Mouse (Mus musculus) CH12.LX (cell line): Measurements from ENCODE around the gene Acsm3. TPM values are rescaled to one million over a fixed set of nuclear protein-coding genes. Genes with fewer than 3 reads are reported as not detected.

ENCODE experiments used
- DNase-seq: peaks from one replicate; pipeline ENCODE4 v3.0.0-alpha.2; 2013; ENCODE audit errors: extremely low read depth
- H3K27ac ChIP-seq: 2 replicates; pipeline ENCODE4 v1.5.1; 2012; ENCODE audit warnings: low read depth, mild to moderate bottlenecking, control low read depth, moderate library complexity; ENCODE audit not compliant: insufficient read depth
- H3K27me3 ChIP-seq: replicated peaks from 2 replicates; pipeline ENCODE3; 2012; ENCODE audit warnings: inconsistent platforms
- H3K36me3 ChIP-seq, 2 experiments: replicated peaks in 1 of 2; 2 replicates each; pipeline versions ENCODE3 to v1.6.1; 2012; ENCODE audit warnings: inconsistent platforms in 1 of 2, low read length in 1 of 2, mild to moderate bottlenecking in 1 of 2, mixed read lengths in 1 of 2, moderate library complexity in 1 of 2; ENCODE audit not compliant: control insufficient read depth in 1 of 2, insufficient read depth in 1 of 2
- H3K4me1 ChIP-seq, 2 experiments: 2 replicates each; pipeline ENCODE4 v1.6.1; 2012; ENCODE audit warnings: inconsistent platforms in 1 of 2, moderate library complexity in 1 of 2; ENCODE audit not compliant: insufficient read depth in 2 of 2, control insufficient read depth in 1 of 2
- H3K4me2 ChIP-seq: 2 replicates; pipeline ENCODE4 v1.6.1; 2012; ENCODE audit warnings: low read depth, mild to moderate bottlenecking, control low read depth; ENCODE audit not compliant: poor library complexity, insufficient read depth, severe bottlenecking
- H3K4me3 ChIP-seq, 3 experiments: fragments of 150-350 bp in 1 of 3; sonication (generic) in 1 of 3; replicated peaks in 1 of 3; 2 replicates each; pipeline versions ENCODE3 to v1.5.1; 2011 to 2012; ENCODE audit warnings: low read depth in 2 of 3, low read length in 2 of 3, mild to moderate bottlenecking in 2 of 3, moderate library complexity in 2 of 3, control low read depth in 1 of 3, improper control_type of control experiment in 1 of 3, inconsistent platforms in 1 of 3, mixed read lengths in 1 of 3; ENCODE audit not compliant: poor library complexity in 1 of 3
- H3K79me2 ChIP-seq: replicated peaks from 2 replicates; pipeline ENCODE4 v1.6.1; 2012; ENCODE audit warnings: mild to moderate bottlenecking, moderate library complexity; ENCODE audit not compliant: control insufficient read depth, poor library complexity, insufficient read depth, severe bottlenecking; ENCODE audit errors: extremely low read depth
- H3K9ac ChIP-seq: 2 replicates; pipeline ENCODE4 v1.6.1; 2012; ENCODE audit warnings: low read depth, mild to moderate bottlenecking, control low read depth, moderate library complexity; ENCODE audit not compliant: insufficient read depth
- H3K9me3 ChIP-seq: replicated peaks from 2 replicates; pipeline ENCODE3; 2012; ENCODE audit warnings: low read length, inconsistent platforms, mixed read lengths
- BHLHE40 ChIP-seq: IDR thresholded peaks from 2 replicates; pipeline ENCODE4 v1.6.1; 2011; ENCODE audit warnings: mild to moderate bottlenecking, low read depth, low read length, improper control_type of control experiment
- CHD1 ChIP-seq: IDR thresholded peaks from 2 replicates; pipeline ENCODE4 v1.6.1; 2012; ENCODE audit warnings: low read depth, low read length, improper control_type of control experiment, inconsistent platforms
- CHD2 ChIP-seq: IDR thresholded peaks from 2 replicates; pipeline ENCODE4 v1.6.1; 2011; ENCODE audit warnings: low read length, improper control_type of control experiment
- E2F4 ChIP-seq: IDR thresholded peaks from 2 replicates; pipeline ENCODE4 v1.6.1; 2011; ENCODE audit warnings: low read depth, low read length, improper control_type of control experiment; ENCODE audit not compliant: insufficient replicate concordance
- ELF1 ChIP-seq: IDR thresholded peaks from 2 replicates; pipeline ENCODE4 v1.6.1; 2014; ENCODE audit warnings: low read depth, mild to moderate bottlenecking, inconsistent platforms, low read length, improper control_type of control experiment
- ETS1 ChIP-seq: conservative IDR thresholded peaks from 2 replicates; pipeline ENCODE4 v1.6.1; 2012; ENCODE audit warnings: low read depth, mild to moderate bottlenecking, inconsistent platforms, low read length, improper control_type of control experiment, moderate library complexity
- GABPA ChIP-seq: IDR thresholded peaks from 2 replicates; pipeline ENCODE4 v1.6.1; 2012; ENCODE audit warnings: low read depth, low read length, improper control_type of control experiment, inconsistent platforms; ENCODE audit not compliant: insufficient replicate concordance
- IRF4 ChIP-seq: IDR thresholded peaks from 2 replicates; pipeline ENCODE4 v1.6.1; 2014; ENCODE audit warnings: low read depth, mild to moderate bottlenecking, inconsistent platforms, low read length, improper control_type of control experiment
- JUN ChIP-seq: IDR thresholded peaks from 2 replicates; pipeline ENCODE4 v1.6.1; 2011; ENCODE audit warnings: low read depth, mild to moderate bottlenecking, low read length, improper control_type of control experiment, moderate library complexity; ENCODE audit not compliant: insufficient read depth
- JUND ChIP-seq: conservative IDR thresholded peaks from 2 replicates; pipeline ENCODE4 v1.6.1; 2011; ENCODE audit warnings: low read depth, low read length, improper control_type of control experiment
- KAT2A ChIP-seq: IDR thresholded peaks from 2 replicates; pipeline ENCODE4 v1.6.1; 2012; ENCODE audit warnings: low read length, improper control_type of control experiment, inconsistent platforms; ENCODE audit not compliant: insufficient replicate concordance
- MAFK ChIP-seq: IDR thresholded peaks from 2 replicates; pipeline ENCODE4 v1.6.1; 2011; ENCODE audit warnings: low read length, improper control_type of control experiment; ENCODE audit not compliant: insufficient replicate concordance
- MAZ ChIP-seq: IDR thresholded peaks from 2 replicates; pipeline ENCODE4 v1.6.1; 2012; ENCODE audit warnings: low read depth, mild to moderate bottlenecking, inconsistent platforms, low read length, improper control_type of control experiment, moderate library complexity
- MYC ChIP-seq: IDR thresholded peaks from 2 replicates; pipeline ENCODE4 v1.6.1; 2011; ENCODE audit warnings: low read depth, mild to moderate bottlenecking, improper control_type of control experiment, low read length
- NELFE ChIP-seq: IDR thresholded peaks from 2 replicates; pipeline ENCODE4 v1.6.1; 2011; ENCODE audit warnings: low read depth, low read length, improper control_type of control experiment
- NRF1 ChIP-seq: IDR thresholded peaks from 2 replicates; pipeline ENCODE4 v1.6.1; 2014; ENCODE audit warnings: low read depth, mild to moderate bottlenecking, inconsistent platforms, low read length, improper control_type of control experiment, moderate library complexity
- POLR2A ChIP-seq: IDR thresholded peaks from 2 replicates; pipeline ENCODE4 v1.6.1; 2011; ENCODE audit warnings: low read depth, mild to moderate bottlenecking, improper control_type of control experiment, low read length
- POLR2AphosphoS2 ChIP-seq: IDR thresholded peaks from 2 replicates; pipeline ENCODE4 v1.6.1; 2011; ENCODE audit warnings: low read depth, low read length, improper control_type of control experiment
- RAD21 ChIP-seq: IDR thresholded peaks from 2 replicates; pipeline ENCODE4 v1.6.1; 2011; ENCODE audit warnings: low read depth, mild to moderate bottlenecking, low read length, improper control_type of control experiment, moderate library complexity
- RCOR1 ChIP-seq: conservative IDR thresholded peaks from 2 replicates; pipeline ENCODE4 v1.6.1; 2012; ENCODE audit warnings: low read depth, mild to moderate bottlenecking, inconsistent platforms, low read length, improper control_type of control experiment
- SIN3A ChIP-seq: IDR thresholded peaks from 2 replicates; pipeline ENCODE4 v1.6.1; 2012; ENCODE audit warnings: low read length, improper control_type of control experiment, inconsistent platforms
- SMC3 ChIP-seq: IDR thresholded peaks from 2 replicates; pipeline ENCODE4 v1.6.1; 2011; ENCODE audit warnings: low read depth, low read length, improper control_type of control experiment
- TCF12 ChIP-seq: IDR thresholded peaks from 2 replicates; pipeline ENCODE4 v1.6.1; 2014; ENCODE audit warnings: low read depth, mild to moderate bottlenecking, inconsistent platforms, low read length, improper control_type of control experiment
- USF1 ChIP-seq: IDR thresholded peaks from 2 replicates; pipeline ENCODE4 v1.6.1; 2014; ENCODE audit warnings: low read depth, mild to moderate bottlenecking, inconsistent platforms, low read length, improper control_type of control experiment
- USF2 ChIP-seq: conservative IDR thresholded peaks from 2 replicates; pipeline ENCODE4 v1.6.1; 2011; ENCODE audit warnings: low read depth, low read length, improper control_type of control experiment
- ZC3H11A ChIP-seq: IDR thresholded peaks from 2 replicates; pipeline ENCODE4 v1.6.1; 2012; ENCODE audit warnings: low read depth, mild to moderate bottlenecking, inconsistent platforms, low read length, improper control_type of control experiment
- ZKSCAN1 ChIP-seq: IDR thresholded peaks from 2 replicates; pipeline ENCODE4 v1.6.1; 2012; ENCODE audit warnings: low read depth, inconsistent platforms, low read length, improper control_type of control experiment, borderline replicate concordance
- ZMIZ1 ChIP-seq: IDR thresholded peaks from 2 replicates; pipeline ENCODE4 v1.6.1; 2012; ENCODE audit warnings: low read depth, mild to moderate bottlenecking, inconsistent platforms, low read length, improper control_type of control experiment
- dilution Hi-C: fragments of 300-500 bp; cut with MboI; formaldehyde crosslinking; loops from 2 replicates; pipeline ENCODE4 v1.14.3; 2020; ENCODE audit warnings: low sequenced_read_pairs; ENCODE audit not compliant: extremely low pct_unique_long_range_greater_than_20kb, extremely low pct_ligation_motif_present
- in situ Hi-C: fragments of 300-500 bp; cut with MboI; formaldehyde crosslinking; loops from 3 replicates; pipeline ENCODE4 v1.14.3; 2019; ENCODE audit warnings: low sequenced_read_pairs, low pct_ligation_motif_present, low pct_unique_long_range_greater_than_20kb, mixed read lengths
- polyA plus RNA-seq: library from polyadenylated mRNA; unstranded; fragments of >175 nt; gene quantifications from 2 replicates; pipeline ENCODE4 v1.2.1, GENCODE M21; 2012; ENCODE audit warnings: low read depth; ENCODE audit not compliant: insufficient read length
- total RNA-seq, 2 experiments: library from RNA; depleted of rRNA; stranded (reverse); fragments of 300-350 nt in 1 of 2; fragments of >200 nt in 1 of 2; gene quantifications; 2 replicates each; pipeline ENCODE4 v1.2.3; 2012 to 2014

The Acsm3 gene
- total and polyA plus RNA-seq, 3 experiments, result 0.17 to 0.69 TPM; not detected in 1

- H3K4me3 ChIP-seq, result no peak overlapping the region
- no peak for DNase-seq
- in situ Hi-C loops, result no loop called here
- no peaks in the 10 kb centered on the region for H3K4me1 ChIP-seq
- H3K27ac ChIP-seq, result no peak overlapping the region
- dilution Hi-C loops, result no loop called here
- H3K4me2 ChIP-seq, result no peak overlapping the region
- no peaks in the 10 kb centered on the region for H3K79me2 ChIP-seq
- TF ChIP-seq USF2, result no peak
- no peak for TF ChIP-seq USF1
- TF ChIP-seq CHD2, result no peak
- TF ChIP-seq E2F4, result no peak
- TF ChIP-seq KAT2A, result no peak
- no peak for TF ChIP-seq MAZ
- no peak for TF ChIP-seq NELFE
- TF ChIP-seq SMC3, result no peak
- no peak for TF ChIP-seq GABPA
- no peak for TF ChIP-seq CHD1
- TF ChIP-seq POLR2A, result no peak
- no peak for TF ChIP-seq POLR2AphosphoS2
- TF ChIP-seq ZMIZ1, result no peak
- no peak for TF ChIP-seq RCOR1
- no peak for TF ChIP-seq BHLHE40
- no peak for TF ChIP-seq MAFK
- TF ChIP-seq RAD21, result no peak
- no peak for TF ChIP-seq ZC3H11A
- H3K27me3 ChIP-seq, result no peaks in the 10 kb centered on the region
- no peaks in the 10 kb centered on the region for H3K36me3 ChIP-seq
- H3K9ac ChIP-seq, result no peak overlapping the region
- no peaks in the 10 kb centered on the region for H3K9me3 ChIP-seq
These were observed 3.7 kb downstream of the Acsm3 start for GRCm38 (mm10) chr7:119764377-119764776.

GRCm38 (mm10) chr7:119766996-119767395 is 6.3 kb downstream of the Acsm3 start:
- Histone ChIP-seq H3K4me3 (no peak overlapping the region), H3K9me3 (no peaks in the 10 kb centered on the region), H3K36me3 (no peaks in the 10 kb centered on the region), H3K79me2 (no peaks in the 10 kb centered on the region), H3K4me1 (no peaks in the 10 kb centered on the region), H3K27me3 (no peaks in the 10 kb centered on the region), H3K27ac (no peak overlapping the region), H3K4me2 (no peak overlapping the region), H3K9ac (no peak overlapping the region)
- in situ Hi-C loops (no loop called here), dilution Hi-C loops (no loop called here)
- DNase-seq, result no peak
- TF ChIP-seq SMC3 (no peak), BHLHE40 (no peak), NRF1 (no peak), ELF1 (no peak), MAFK (no peak), SIN3A (no peak), RCOR1 (no peak), USF2 (no peak), ETS1 (no peak), NELFE (no peak), JUN (no peak), MYC (no peak), TCF12 (no peak), ZKSCAN1 (no peak), CHD2 (no peak), JUND (no peak), IRF4 (no peak), MAZ (no peak)
